In genomic region chr10:84579527-84579926, GRCm38 (mm10) we compare ENCODE assay signal across 10 mouse cellular contexts.
"Had no signal": no experiment of that assay in that cellular context is flagged by ENCODE, and none has a peak within 500 bp of the region (broad histone marks: within the 10 kb centered on the region; RNA-seq: fewer than 3 reads in every experiment).

No protein-coding gene starts in this region.

- H3K27ac ChIP-seq: limb, embryonic 12.5 days; lung, embryonic 15.5 days; midbrain, embryonic 13.5 days; neural tube, embryonic 15.5 days had no signal

- H3K27me3 ChIP-seq: limb, embryonic 12.5 days; lung, embryonic 15.5 days had no signal

- H3K4me2 ChIP-seq: limb, embryonic 12.5 days; lung, embryonic 15.5 days; midbrain, embryonic 13.5 days; neural tube, embryonic 15.5 days had no signal

- ATAC-seq: intestine, postnatal 0 days; midbrain, embryonic 13.5 days had no signal

- DNase-seq: kidney, adult 8-10 months; kidney, postnatal 25 days; layer of hippocampus, postnatal 36 days; right cerebral cortex, adult 18-20 months; right cerebral cortex, postnatal 25 days had no signal

- H3K36me3 ChIP-seq: limb, embryonic 12.5 days; lung, embryonic 15.5 days; midbrain, embryonic 13.5 days; neural tube, embryonic 15.5 days had no signal

- H3K9ac ChIP-seq: limb, embryonic 12.5 days; lung, embryonic 15.5 days; midbrain, embryonic 13.5 days; neural tube, embryonic 15.5 days had no signal

- H3K4me3 ChIP-seq: limb, embryonic 12.5 days; lung, embryonic 15.5 days; midbrain, embryonic 13.5 days; neural tube, embryonic 15.5 days had no signal

- H3K9me3 ChIP-seq: limb, embryonic 12.5 days; lung, embryonic 15.5 days; midbrain, embryonic 13.5 days; neural tube, embryonic 15.5 days had no signal
